Mouse (Mus musculus) spleen, postnatal 10 days (tissue): ENCODE measurements around the gene Mtr.

Experiments
- DNase-seq, 2 experiments: peaks; one replicate each; pipeline ENCODE4 v3.0.0; 2021 to 2022; ENCODE audit warnings: low spot score in 2 of 2

The Mtr gene

DNA sequence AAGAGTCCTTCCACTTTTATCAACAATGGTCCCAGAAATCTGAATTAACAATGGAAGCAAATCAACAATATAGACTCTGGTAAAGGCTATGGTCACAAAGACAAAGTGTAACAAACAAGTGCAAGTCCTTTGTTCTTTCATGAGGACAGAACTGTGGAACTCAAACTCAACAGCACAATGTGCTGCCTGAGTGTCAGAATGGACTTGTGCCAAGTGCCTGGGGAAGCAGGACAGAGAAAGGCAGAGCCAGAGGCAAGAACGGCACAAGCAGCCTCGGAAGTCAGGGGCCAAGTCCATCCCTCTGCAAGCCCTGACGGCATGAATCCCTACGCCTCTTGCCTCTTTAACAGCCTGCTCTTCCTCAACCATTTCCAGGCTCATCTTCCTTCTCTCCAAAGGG lies 13.9 kb downstream of the Mtr start:
- no peak for DNase-seq

DNA sequence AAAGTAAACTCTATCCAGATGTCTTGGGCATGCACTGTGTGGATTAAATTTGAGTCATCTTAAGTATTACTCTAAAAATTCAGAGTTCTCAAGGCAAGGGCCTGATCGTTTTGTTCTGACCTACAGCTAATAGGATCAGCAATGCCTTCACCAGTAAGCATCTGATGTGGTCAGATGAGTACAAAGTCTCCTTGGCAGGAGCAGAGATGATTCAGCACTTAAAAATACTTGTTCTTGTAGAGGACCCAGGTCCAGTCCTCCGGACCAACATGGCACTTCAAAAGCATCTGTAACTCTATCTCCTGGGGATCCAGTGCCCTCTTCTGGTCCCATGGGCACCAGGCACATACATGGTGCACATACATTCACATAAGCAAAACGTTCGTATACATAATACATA lies 25.8 kb downstream of the Mtr start:
- DNase-seq, result no peak

DNA sequence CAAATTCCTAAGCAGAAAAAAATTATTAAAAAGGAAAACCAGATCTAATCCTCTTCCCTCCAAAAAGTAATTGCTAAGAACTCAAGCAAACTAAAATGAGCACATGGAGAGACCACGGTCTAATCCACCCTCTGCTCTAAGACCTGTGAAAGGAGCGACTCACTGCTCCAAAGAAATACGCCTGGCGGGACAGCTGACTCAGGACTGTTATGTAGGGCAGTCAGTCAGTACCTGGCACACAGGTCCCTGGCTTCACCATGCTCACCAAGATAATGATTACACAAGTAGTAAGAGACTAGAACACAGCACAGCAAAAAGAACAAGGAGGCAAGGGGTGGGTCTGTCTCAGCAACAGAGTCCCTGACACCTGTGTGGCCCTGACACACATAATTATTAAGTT lies 29.7 kb downstream of the Mtr start:
- DNase-seq, result no peak

DNA sequence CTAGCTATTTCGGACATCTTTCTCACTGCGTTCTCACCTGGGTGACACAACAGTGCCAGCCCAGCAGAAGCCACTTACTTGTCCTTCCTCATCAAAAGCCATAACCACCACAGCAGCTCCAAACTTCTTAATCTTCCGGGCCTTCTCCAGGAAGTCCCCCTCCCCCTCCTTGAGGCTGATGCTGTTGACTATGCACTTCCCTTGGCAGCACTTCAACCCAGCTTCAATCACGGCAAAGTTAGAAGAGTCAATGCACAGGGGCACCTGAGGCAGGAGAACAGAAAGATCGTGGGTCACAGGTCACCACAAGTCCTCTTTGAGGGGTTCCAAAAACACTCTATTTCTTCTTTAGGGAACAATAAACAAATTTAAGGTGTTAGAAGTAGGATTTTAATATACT lies 30.3 kb downstream of the Mtr start:
- DNase-seq, result no peak

DNA sequence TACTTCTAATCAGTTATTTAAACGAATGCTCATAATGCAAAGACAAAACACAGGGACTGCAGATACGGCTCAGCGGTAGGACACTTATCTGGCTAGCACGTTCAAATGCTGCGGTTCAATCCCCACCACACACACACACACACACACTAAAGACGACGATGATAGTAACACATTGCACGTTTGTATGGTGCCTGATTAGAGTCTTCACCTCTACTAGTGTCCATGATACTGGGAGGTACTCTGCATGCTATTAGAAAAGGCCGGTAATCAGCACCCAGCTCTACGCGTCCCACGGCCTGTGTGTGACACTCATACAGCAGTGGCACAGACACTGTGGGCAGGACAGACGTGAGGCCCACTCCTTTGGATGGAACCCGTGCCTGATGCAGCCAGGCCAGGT lies 39.3 kb downstream of the Mtr start:
- no peak for DNase-seq

DNA sequence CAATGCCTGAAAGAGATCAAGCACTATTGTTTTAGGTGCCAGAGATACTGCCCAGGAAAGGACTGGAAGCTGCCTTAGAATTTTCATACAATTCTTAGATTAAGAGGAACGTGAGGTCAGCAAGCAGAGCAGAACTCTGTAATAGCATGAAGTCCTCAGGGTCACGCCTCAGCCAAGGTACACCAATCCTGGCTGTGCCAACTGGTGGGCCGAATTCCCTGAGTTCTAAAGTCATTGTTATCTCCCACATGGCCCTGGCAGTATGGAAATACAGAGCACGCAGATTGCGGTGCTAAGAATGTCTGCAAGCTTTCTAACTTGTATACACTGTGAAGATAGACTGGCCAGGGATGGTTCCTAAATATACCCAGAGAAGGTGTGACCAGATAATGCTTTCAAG lies 43.0 kb downstream of the Mtr start:
- no peak for DNase-seq

DNA sequence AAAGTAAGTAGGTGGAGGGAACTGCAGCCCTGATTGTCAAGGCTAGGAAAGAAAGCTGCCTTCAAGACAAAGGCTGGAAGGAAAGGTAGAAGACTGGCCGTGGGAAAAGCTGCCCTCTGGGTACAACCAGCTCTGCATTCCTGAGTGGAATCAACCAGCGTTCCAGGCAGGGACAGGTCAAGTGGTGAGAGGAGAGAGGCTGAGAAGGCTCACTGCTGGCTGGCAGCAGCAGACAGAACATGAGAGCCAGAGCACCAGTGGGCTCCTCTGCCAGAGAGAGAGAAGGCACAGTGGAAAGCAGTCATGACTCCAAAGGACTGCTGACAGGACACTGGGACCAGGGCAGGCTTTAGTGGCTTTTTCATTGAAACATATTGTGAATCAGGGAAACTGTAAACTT lies 46.9 kb downstream of the Mtr start:
- DNase-seq, result no peak

DNA sequence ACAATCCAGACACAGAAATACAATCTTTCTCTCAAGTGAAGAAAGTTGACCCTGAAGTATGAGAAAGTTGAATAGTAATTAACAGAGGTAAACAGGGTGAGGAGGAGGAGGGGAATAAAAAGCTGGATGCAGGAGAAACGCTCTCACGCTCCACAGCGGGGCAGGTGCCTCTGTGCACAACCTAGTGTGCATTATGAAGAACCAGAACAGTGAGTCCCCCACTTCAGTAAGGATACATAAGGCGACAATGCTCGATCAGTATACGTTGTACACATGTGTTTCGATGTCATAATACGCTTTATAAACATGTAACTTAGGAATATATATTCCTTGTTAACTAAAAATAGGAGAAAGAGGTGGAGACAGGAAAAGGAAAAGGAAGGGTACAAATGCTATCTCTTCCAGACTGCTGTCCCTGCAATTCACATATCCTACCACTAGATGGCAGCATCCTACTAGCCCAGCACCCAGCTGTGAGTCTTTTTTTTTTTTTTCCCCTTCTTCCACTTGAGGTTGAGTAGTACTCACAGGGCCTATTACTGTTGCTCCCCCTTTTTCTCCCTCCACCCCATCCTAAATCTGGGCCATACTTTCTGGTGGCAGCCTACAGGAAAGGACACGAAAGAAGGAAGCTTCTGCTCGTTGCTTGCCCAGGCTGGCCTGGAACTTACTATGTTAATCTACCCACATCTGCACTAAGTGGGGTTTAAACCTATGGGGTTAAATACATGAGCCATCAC lies 47.7 kb downstream of the Mtr start:
- DNase-seq, result peak; percentile 41 to 61

DNA sequence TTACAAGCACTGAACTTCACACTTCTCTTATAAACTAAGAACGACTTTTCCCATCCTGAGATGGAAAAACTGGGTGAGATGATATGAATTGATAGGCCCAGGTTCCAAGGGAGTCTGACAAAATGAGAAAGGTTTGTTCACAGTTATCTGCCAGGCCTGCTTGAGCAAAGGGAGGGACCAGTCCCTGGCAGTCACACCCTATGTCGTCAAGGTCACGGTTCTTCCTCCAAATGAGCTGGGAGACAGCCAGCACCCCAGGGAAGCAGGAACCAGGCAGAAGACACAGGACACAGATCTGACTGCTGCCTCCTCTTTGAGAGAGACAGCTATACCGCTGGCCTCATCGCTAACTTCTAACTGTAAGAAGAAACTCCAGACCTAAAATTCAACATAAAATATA lies 57.5 kb downstream of the Mtr start:
- no peak for DNase-seq

DNA sequence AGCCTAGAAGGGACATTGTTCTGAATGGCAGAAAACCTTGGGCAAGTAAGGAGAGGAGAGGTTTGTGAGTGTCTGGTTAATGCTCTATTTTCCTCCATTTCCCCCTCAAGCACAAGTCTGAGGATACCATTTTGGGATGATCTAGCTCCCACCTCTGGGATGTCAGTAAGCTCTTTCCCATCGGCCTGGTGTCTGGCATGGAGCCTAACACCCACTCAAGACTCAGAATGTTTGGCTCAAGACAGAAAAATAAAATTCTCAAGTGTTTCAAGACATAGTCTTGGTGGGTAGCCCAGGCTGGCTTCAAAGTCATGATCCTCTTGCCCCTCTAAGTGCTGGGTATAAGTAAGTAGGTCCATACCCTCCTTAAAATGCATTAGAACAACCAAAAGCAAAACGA lies 59.4 kb downstream of the Mtr start:
- no peak for DNase-seq

DNA sequence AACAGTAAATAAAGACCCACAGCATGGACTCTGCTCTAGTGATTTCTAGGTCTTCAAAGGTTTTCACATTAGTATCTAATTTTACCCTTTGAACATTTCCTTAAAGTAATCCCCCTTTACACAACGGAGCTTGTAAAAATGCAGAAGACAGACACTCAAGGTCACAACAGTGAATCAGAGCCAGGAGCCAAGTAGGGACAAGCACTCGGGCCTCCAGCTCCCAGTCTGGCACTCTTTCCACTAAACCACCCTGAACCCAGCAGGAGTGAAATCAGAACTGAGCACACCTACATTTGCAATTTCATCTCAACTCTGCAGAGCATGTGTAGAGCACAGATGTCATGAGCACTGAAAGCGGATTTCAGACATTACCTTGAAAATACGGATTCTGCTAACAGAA lies 61.1 kb downstream of the Mtr start:
- no peak for DNase-seq

DNA sequence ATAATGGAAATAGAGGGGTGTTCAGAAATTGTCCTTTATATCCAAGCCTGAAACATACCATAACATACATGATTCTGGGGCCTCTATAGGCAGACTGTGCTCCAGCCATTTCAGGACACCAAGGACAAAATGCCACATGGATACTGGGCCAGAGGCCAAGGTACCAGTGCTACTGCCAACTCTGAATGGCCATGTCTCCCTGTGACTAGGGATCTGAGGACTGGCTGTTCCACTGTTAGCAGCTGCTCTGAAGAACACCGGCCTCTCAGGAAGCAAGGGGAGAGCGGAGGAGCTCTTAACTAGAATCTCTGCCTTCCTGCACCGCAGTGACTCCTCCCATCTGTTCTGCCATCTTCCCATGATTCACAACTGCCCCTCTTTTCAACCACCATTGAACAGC lies 61.9 kb downstream of the Mtr start:
- no peak for DNase-seq

DNA sequence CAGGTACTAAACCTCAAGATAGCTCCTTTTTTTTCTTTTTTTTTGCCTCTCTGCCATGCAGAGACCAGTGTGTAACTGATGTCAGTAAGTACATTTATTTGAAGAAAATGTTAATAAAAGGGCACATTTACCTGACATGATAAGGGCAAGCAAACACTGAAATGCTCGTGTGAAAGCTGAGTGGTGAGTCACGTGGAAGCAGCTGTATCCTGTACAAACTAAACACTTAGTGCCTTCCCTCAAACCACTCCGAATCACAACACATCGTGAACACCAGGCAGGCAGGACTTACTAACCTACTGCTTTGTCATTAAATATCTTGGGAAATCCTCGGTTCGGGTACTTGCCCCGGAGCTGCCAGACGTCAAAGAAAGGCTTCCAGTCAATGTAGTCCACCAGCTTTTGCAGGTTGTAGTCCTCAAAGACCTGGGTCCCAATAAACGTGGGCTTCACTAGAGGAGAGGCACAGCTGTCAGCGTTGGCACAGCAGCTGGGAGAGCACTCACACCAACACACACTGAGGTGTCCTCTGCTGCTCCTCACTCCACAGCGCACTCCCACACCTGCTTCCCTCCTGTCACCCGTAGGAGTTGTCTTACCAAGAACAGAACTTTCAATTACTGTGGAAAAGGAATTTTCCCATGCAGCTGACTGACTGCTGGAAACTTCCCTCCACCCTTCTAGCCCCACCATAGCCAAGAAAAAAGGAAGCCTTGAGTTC lies 62.8 kb downstream of the Mtr start:
- no peak for DNase-seq

DNA sequence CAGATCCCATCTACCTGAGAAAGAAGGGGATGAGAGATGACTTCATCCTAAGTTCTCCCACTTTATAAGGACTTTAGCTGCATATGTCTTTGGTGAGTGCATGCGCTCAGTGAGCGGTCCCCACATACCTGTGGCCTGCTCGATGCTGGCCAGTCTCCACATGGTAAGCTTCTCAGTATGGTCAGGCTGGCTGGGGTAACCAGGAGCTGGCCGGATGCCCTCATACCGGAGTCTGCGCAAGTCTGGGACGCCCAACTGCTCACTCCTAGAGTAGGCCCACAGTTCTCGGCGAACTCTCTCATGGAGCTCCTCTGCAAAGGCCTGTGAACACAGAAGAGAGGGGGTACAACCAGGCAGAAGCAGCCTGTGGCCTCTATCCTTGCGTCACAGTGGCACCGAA lies 68.7 kb downstream of the Mtr start:
- no peak for DNase-seq

DNA sequence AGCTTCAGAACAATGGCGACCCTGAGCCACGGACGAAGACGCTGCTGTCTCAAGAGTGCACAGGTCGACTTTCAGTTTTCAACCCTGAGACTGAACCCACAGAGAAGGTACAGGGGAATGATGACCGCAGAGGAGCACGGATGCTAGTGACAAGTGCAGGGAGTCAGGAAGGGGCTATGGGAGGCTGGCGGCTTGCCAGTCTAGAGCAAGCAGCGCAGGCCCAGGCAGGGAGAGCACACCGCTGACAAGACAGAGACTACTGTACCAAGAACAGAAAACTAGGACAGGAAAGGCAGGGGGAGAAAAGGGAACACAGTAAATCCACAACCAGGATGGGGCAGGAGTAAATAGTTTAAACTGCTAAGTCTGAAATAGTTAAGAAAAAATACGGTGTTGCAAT lies 69.1 kb downstream of the Mtr start:
- no peak for DNase-seq

DNA sequence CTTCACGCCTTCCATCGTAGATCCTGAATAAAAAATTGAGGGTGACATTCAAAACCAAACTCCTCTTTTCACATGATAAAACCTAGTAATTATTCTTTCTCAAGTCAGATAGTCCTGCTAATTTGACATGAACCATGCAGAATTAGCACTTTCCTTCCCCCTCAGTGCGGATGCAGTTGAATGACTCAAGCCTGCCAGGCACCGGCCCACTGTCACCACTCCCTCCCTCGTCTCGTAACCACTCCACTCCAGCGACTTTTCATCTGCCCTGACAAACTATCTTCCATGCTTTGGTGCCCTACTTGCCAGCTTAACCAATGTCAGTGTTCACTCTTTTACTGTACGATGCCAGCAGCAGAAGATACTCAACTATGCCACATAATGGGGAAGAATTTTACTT lies 78.4 kb downstream of the Mtr start:
- no peak for DNase-seq

DNA sequence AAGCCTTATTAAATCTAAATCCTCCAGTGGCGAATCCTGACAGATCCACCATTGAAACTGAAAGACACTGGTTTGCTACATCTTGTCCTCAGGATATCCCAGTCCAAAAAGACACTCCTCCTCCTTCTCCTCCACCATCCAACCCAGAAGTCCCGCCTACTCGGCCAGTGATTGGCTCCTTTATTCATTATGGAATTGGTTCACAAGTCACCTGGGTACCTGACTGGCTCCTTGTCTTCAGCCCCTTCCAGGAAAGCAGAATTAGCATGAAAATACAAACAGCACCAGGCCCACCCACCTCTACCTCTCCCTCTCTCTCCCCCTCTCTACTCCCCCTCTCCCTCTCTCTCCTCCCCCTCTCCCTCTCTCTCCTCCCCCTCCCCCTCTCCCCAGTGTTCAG lies 81.2 kb downstream of the Mtr start:
- DNase-seq, result no peak

DNA sequence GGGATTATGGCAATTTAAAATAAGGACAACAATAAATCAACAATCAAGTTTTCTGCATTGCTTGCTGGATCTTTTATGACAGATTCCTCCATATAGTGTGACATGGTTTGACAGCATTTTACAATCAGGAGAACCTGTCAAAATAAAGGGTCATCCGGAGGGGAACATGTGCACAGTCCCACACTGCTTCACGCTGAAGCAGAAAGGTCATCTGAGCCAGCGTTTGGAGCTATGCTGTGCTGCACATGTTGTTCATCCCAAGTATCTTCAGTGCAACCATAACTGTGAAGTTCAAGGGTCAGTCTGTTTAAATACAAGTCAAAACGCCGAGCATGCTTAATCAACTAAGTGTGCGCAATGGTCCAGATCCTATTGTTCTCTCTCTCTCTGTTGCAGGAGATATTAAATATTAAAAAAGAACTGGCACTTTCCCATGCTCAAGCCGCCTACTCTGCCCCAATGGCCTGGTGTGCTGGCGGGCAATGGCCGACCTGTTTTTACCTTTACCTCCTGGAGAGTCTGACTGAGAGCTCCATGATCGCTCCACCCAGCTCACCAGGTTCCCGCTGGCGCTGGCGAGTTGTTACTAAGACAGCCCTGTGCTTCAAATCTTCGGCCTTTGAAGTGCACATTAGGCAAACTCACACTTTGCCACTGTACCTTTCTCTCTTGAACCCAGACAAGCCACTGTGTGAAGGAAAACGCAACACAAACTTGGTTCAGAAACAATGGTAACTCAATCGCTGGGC lies 81.8 kb downstream of the Mtr start:
- no peak for DNase-seq

DNA sequence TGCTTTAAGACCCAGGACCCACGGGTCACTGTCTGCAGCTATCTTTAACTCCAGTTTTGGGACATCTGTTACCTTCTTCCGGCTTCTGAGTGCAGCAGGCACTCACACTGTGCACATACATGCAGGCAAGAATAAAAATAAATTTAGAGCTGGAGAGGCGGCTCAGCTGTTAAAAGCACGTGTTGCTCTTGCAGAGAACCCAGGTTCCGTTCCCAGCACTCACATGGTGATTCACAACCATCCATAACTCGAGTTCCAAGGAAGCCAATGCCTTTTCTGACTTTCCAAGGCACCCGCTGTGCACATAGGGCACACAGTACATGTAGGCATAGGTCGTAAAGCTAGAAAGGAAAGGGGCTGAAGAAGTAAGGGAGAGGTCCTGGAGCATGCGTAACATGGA lies 90.6 kb downstream of the Mtr start:
- DNase-seq, result no peak

DNA sequence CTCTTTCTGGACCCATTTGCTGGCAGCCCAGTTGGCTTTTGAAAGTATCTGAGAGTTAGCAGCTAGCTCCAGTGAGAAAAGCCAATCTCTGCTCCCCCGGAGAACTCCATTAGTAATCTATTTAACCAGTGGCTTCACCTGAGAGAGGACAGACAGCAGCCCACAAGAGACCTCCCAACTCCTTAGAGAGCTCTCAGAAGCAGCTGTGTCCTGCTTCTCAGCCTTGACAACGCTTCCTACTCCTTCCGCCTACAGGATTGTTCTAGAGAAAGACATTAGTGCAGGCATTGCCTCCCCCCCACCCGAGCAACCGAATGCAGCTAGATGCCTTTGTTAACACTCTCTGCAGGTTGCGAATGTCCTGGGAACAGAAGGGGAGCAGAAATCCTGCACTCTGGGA lies 91.5 kb downstream of the Mtr start:
- no peak for DNase-seq

DNA sequence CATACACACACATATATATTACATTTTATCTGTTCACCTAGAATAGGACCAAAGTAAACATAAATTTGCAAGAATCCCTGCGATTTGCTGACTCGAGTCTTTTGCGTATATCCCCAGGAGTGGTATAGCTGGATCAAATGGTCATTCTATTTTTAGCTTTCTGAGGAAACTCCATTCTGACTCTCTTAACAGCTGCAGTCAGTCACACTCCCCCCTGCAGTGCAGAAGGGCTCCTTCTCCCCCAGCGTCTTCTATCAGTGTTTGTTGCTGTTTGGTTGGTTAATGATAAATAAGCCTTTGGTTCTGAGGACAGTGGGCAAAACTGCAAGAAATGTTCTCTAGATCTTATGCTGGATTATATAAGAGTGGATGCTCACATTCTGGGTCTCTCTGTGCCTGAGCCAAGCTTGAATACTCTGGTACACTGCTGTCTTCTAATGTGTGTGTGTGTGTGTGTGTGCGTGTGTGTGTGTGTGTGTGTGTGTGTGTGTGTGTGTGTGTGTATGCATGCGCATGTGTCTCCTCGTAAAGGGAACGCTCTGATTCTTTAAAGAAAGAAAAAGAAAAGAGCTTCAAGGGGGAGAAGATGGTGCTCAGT lies 92.4 kb downstream of the Mtr start:
- no peak for DNase-seq

DNA sequence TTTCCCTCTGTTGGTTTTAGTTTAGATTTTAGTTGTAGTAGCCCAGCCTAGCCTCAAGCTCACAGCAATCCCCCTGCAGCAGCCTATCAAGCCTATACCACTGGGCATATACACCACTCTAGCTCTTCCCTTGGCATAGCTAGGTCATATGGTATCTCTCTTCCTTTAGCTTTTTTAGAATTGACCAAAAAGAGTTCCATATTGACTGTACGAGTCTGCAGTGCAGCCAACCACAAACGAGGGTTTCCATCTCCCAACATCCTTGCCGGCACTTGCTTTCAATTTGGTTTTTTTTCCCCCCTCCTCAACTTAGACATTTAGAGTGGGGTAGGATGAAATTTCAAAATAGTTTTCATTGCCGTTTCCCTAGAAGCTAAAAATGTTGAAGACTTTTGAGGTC lies 95.5 kb downstream of the Mtr start:
- DNase-seq, result no peak

DNA sequence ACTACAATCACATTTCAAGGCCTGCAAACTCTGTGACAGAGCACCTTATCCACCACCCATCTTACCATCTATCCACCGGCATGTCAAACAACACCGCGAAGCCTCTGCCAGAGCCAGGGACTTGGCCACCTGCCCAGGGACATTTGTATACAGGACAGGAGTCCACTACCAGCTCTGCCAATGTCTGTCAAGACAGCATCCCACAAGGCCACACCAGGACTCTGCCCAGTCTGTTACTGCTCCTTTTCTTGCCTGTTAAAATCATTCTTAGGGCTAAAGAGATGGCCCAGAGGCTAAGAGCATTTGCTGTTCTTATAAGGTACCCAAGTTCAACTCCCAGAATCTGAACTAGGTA lies 97.8 kb downstream of the Mtr start:
- DNase-seq, result no peak
